In genomic region chr13:68826461-68826860, GRCm38 (mm10) we compare ENCODE assay signal across 18 mouse cellular contexts.
"Had no signal": no experiment of that assay in that cellular context is flagged by ENCODE, and none has a peak within 500 bp of the region (broad histone marks: within the 10 kb centered on the region; RNA-seq: fewer than 3 reads in every experiment).

No protein-coding gene starts in this region.

- H3K4me3 ChIP-seq: midbrain, embryonic 10.5 days; midbrain, embryonic 12.5 days; myocyte; neural tube, embryonic 13.5 days; neural tube, embryonic 15.5 days; stomach, embryonic 15.5 days had no signal

- H3K27ac ChIP-seq: liver, embryonic 14.5 days; midbrain, embryonic 10.5 days; midbrain, embryonic 12.5 days; neural tube, embryonic 13.5 days; neural tube, embryonic 15.5 days; stomach, embryonic 15.5 days had no signal

- H3K4me1 ChIP-seq: midbrain, embryonic 10.5 days; midbrain, embryonic 12.5 days; neural tube, embryonic 13.5 days; neural tube, embryonic 15.5 days; stomach, embryonic 15.5 days had no signal

- H3K4me2 ChIP-seq: lung, embryonic 14.5 days; midbrain, embryonic 12.5 days; neural tube, embryonic 13.5 days; neural tube, embryonic 15.5 days; stomach, embryonic 15.5 days had no signal

- H3K27me3 ChIP-seq: midbrain, embryonic 12.5 days; neural tube, embryonic 13.5 days; neural tube, embryonic 15.5 days; stomach, embryonic 15.5 days had no signal

- H3K9me3 ChIP-seq: midbrain, embryonic 10.5 days; midbrain, embryonic 12.5 days; neural tube, embryonic 15.5 days; stomach, embryonic 15.5 days had no signal

- DNase-seq: lung, adult 18-20 months; lung, embryonic 14.5 days; lung, postnatal 10 days; lung, postnatal 4 days; midbrain, embryonic 14.5 days; right cerebral cortex, postnatal 25 days; right cerebral cortex, postnatal 4 days; thymus, adult 18-20 months; thymus, postnatal 14 days; thymus, postnatal 36 days had no signal

- H3K36me3 ChIP-seq: midbrain, embryonic 10.5 days; midbrain, embryonic 12.5 days; neural tube, embryonic 13.5 days; neural tube, embryonic 15.5 days; stomach, embryonic 15.5 days had no signal

- ATAC-seq: midbrain, embryonic 16.5 days had no signal

- H3K9ac ChIP-seq: liver, embryonic 14.5 days; lung, embryonic 14.5 days; midbrain, embryonic 12.5 days; neural tube, embryonic 13.5 days; neural tube, embryonic 15.5 days; stomach, embryonic 15.5 days had no signal
